Mouse (Mus musculus) adrenal gland, postnatal 10 days (tissue): ENCODE data around the gene Galnt13. TPM values are rescaled to one million over a fixed set of nuclear protein-coding genes. Genes with fewer than 3 reads are reported as not detected.
"Not testable (repeated sequence)": the region's sequence is repeated elsewhere in the genome, so short reads cannot be mapped to it uniquely, and the experiment has no call there.

ENCODE experiments used
- DNase-seq: peaks from one replicate; pipeline ENCODE4 v3.0.0; 2021; ENCODE audit warnings: mixed read lengths
- total RNA-seq, 2 experiments: library from RNA; stranded (reverse); gene quantifications; 2 replicates each; pipeline ENCODE4 v1.2.3; 2021

The Galnt13 gene
- total RNA-seq, 2 experiments from 2014 or later: 0.33 to 0.55 TPM

DNA sequence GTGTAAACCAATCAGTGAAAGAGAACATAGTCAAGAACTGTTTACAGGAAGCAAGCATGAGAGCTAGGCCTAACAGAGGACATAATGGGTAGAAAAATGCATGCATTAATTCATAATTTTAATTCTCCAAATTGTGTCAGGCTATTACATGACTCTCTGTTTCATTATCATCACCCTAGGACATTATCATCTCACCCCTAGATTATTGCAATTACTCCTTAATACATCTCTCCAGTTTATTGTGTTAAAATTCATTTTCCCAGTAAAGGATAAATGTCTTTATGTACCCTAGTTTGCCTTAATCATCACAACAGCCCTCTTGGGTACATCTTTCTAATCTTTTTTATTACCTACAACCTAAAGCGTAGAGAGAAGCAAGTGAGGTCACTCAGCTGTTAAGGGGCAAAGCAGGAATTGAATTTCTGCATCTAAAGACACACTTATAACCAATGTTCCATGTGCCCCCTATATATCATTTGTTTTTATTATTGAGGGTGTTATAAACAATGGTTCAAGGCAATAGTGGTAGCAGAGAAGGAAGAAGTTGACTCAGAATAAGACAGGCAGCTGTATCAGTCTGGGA is 479.1 kb downstream of the Galnt13 start:
- DNase-seq: no peak

DNA sequence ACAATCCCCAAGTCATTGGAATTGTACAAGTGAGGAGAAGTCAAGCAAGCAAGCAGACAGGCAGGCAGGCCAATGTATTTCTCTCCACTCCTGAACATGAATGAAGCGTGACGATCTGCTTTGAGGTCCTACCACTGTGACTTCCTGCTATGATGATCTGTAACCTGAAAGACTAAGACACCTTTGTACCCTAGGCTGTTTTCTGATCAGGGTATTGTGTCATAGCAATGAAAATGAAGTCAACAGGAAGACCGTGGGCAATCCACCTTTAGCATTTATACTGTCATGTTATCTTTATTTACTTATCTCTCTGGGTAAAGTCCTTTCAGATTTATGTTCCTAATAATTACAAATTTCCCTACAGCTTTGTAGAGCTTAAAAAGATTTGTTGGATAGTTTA is 500.3 kb downstream of the Galnt13 start:
- DNase-seq: no peak

DNA sequence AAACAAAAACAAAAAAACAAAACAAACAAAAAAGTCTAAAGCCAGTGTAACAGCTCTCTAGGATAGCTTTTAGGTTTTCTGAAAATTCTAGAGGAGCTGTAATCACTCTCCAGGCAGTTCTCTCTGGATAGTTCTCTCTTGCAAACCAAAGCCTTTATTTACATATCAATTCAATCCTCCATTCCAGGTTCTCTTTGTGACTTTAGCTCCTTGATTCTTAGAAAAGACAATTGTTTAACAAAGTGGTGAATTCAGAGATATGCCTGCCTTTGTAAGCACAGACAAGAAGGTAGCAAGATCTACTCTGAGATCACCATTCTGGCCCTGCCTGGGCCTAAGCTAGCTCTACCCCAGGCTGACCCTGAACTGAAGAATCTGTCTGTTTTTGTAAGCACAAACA is 501.2 kb downstream of the Galnt13 start:
- DNase-seq: no peak

DNA sequence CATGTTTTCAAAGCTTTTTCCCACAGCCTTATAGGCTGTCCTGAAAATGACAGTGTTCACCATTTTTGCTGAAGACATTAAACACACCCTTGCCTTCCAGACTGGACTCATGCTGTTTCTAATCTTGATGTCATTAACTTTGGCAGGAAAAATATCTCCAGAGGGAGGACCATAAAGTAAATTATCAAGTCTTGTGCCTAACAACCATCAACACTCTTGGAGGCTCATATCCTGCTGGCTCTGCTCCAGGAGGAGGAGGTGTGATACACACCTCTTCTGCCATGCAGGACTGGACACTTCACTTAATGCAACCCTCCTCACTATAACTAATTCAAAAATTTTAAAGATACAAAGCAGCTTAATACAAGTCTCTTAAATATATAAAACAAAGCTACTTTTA is 502.0 kb downstream of the Galnt13 start:
- no peak for DNase-seq

DNA sequence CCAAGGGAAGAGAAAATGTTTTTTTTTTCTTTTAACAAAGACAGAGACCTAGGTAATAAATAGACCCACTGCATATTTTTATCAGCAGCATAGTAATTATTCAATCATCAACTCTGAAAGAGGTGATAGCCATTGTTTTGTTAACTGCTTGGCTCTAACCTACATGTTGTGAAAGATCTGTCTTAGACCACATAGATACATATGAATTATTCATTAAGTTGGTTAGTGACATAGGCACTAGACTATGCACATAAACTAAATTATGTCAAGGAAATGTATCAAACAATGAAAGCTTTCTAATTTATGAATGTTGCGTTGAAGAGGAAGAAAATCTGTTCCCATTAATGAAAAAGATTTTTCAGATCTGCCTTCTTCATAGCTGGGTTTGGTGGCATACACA is 507.3 kb downstream of the Galnt13 start:
- DNase-seq: no peak

DNA sequence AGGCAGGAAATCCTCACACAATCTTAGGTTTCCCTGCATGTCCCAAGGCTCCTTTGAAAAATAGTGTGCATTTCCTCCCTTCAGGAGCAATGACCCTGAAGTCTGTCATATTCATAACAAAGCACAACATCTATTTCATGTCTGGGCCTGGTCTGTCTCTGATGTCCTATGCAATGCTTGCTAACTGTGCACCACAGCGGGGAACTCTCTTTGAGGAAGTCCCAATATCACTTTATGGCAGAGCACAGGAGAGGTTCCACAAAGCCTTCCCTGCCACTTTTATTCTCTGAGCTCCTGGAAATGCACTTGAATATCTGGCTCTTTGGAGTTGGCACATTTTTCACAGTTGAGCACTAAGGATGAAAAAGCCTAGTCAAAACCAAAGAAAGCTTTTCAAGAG is 547.7 kb downstream of the Galnt13 start:
- no peak for DNase-seq

DNA sequence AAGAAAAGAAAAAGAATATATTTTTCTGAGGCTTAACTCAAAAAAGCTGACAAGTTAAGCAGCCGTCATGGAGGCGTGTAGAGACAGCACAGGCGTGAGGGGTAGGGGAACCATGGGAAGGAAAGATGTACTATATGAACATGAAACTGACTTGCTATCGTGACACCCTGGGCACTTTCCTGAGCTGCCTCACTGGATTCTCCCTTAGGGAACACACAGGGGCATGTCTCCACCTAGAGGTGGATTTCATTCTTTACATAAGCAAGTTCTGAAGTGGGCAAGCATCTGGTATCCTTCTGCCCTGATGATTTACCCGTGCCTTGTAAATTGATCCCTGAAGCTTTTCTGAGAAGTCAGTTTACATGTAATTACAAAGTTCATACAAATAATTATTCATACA is 586.4 kb downstream of the Galnt13 start:
- DNase-seq: not testable (repeated sequence)

DNA sequence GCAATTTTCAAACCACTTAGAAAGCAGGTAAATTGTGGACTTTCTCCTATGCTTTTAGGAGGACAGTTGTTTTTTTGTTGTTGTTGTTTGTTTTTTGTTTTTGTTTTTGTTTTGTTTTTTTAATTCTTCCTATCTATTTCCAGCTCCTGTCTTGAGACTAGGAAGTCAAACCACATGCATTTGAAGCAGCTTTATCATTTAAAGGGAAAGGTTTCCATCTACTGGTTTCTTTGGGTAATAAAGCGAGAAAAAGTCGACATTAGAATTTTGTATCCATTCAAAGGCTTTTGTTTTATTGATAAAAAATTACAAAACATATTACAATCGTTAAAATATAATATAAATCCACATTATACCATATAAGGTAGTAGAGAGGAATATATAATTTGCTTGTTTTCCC is 598.5 kb downstream of the Galnt13 start:
- DNase-seq: no peak

DNA sequence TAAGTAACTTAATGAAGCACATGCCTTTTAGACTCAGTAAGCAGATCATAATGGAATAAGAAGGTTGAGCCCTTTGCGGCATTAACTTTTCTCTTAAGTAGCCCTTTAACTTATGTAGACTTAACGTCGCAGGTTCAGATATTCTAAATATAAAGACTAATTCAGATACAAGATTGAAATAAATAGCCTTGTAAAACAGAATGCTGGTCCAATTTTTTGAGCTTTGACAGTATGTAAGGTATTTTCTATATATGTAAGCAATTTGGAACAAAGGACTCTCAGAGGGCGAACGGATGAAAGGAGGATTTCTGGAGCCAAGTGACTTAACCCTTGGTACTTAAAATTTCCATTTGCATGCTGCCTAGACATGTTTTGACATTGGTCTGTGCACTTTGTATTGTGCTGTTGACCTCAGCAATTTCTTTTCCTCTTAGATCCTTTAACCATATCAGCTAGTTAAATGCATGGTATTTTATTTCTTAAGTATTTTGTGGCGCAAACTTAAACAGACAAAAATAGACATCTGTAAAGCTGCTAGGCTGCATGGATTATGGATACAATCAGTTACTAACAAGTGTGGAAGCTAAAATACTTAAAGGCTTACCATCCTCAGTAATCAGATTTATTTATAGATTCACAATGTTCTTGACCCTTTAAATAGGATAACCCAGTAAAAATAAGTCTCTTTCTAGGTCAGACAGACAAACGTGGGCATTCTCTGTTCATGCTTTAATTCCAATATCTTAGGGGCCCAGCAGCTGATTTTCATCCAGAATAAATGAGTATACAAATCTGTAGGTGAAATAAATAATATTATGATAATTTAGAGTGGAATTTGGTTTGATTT is 629.6 kb downstream of the Galnt13 start:
- no peak for DNase-seq

DNA sequence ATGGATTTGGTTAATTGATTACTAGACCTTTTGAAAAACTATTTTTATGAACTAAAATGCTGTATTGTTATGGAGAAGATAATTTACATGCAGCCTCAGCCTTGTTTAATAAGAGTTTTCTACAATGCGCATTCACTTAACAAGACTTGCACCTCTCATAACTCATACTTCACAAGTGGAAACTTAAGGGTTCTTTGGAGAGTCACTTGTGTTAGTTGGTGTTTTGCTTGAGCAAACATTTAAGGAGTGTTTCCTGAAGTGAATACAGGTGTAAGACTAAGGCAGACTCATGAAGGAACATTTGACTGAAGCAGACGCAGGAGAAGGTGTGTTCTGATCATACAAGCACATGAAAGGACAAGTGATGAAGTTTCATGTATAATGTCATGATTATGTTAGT is 649.5 kb downstream of the Galnt13 start:
- no peak for DNase-seq

DNA sequence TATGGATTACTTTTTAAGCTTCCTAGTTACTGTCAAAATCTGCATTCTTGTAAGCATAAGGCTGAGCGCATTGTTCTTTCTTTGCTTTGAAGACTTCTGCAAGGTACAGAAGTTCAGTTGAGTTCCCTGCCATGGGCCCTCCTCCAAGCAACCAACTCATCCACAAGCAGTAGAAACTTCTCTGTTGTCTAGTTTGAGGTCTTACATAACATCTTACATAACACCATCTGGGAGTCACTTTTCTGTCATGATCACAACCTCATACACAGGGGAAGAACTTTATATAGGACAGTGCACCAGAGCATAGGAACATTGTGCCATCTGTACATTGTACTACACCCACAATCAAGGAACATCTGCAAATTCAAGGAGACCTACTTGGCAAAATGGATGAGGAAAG is 651.9 kb downstream of the Galnt13 start:
- DNase-seq: no peak

DNA sequence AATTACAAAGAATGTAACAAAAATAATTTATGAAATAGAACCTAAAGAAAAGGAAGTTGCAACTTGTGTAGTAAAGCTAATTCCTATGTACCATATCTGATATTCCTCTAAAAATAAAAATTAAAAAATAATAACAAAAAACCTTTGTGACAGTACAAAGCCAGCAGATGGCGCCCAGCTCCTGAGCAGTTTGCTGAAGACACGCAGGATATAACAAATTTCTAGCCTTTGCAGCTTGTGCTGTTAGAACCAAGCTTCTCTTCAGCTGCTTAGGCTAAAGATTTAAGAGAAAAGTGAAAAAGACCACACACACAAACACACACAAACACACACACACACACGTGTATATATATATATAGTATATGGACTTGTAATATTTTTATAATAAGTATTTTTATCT is 654.2 kb downstream of the Galnt13 start:
- peak; percentile 14 for DNase-seq

DNA sequence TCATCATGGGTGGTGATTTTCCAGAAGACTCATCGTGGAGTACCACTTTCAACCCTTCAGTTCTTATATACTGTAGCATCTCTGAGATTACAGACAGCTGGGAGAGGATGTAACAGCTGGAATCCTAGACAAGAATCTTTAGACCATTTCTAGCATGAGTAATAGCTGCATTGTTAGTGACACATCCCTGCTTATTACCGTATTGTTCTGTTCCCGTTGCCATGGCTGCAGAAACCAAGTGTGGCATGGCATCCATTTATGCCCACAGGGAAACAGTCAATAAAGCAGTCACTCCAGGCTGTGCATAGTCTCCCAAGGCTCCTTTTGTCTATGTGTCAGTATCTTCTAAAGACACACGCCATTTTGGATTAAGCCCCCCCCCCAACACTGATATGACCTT is 655.4 kb downstream of the Galnt13 start:
- no peak for DNase-seq

DNA sequence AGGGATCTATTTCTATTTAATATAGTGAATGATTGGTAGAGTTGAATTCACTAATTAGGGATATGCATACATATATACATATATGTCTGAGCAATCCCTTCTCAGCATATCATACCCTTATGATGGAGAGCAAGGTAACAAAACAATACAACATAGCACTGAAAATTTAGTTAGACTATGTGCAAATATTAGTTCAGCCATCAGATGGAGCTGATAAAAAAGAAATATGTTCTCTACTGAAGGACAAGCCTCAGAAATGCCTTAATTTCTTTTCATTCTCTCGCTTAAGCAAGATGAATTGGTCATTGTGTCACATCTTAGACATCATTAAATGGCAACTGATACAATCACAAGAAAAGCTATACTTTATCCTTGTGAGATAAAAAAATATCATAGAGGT is 663.0 kb downstream of the Galnt13 start:
- no peak for DNase-seq

DNA sequence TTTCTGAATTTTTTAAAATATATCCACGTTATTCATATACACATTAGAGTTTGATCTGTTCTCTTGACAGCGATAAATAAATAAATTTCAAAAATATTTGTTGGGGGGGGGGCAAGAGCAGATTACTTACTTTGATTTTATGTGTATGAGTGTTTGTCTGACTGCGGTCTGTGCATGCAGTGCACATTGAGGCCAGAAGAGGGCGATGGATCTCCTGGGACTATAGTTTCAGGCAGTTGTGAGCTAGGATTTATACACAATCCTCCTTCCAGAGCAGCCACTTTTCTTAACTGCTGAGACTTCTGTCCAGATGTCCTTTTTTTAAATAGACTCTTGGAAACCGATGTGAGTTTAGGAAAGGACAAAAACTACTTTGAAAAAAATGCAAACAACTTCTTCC is 665.2 kb downstream of the Galnt13 start:
- peak; percentile 4 for DNase-seq

DNA sequence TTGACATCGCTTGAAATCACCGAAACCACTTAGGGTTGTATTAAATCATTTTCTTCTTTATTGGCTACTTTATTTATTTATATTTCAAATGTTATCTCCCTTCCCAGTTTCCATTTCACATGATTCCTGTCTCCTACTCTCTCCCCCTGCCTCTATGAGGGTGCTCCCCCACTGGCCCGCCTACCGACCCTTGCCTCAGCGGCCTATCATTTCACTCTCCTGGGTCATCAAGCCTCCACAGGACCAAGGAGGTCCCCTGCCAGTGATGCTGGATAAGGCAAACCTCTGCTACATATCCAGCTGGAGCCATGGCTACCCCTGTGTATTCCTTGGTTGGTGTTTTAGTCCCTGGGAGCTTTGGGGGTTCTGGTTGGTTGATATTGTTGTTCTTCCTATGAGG is 667.4 kb downstream of the Galnt13 start:
- no peak for DNase-seq

DNA sequence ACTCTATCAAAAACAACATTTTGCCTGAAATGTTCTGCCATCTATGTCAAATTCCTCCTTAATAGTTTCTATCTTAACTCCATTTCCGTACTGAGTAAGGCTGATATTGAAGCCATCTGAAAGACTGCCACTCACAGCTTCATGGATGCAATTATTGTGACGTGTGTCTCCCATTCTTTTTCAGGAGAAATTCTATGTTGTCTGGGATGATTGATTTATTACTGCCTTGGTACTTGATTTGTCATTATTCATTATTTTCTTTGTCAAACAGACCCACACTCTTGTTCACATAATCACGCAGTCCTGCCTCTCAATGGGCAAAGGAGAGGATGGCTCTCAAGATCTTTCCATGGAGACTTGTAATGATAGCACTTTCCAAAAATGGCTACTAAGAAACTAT is 671.7 kb downstream of the Galnt13 start:
- DNase-seq: no peak

DNA sequence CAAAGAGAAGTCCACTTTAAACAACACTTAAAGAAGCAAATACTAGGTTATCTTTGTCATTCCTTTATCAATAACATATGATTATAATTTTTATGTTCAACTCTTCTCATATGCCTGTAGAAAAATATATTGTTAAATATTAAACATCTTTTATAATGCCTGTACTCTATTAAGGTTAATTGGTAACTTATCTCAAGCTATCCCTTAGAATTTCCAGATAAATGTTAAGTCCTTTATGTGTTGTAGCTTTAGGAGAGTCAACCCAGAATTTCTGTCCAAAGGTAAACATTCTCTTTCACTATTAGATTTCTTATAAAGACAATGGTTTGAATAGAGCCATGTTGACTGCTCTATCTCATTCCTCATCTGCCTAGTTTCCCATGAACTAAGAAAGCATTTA is 717.0 kb downstream of the Galnt13 start:
- DNase-seq: no peak

DNA sequence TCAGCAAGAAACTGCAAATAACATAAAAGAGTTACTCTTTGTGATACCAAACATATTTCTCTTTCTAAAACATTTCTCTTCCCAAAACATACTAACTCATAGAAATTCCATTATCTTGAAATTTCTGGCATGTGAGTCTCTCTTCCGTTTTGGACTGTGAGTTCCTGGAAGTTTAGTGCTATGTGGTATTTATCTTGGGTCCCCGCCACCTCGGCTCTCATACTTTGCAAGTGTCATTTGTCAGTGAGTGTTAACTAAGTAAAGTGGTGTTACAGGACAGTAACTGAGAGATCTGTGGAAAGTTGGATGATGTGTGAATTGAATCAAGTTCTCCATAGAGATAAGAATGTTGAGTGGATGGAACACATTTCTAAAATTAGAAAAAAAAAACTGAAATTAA is 728.7 kb downstream of the Galnt13 start:
- no peak for DNase-seq
